Mouse (Mus musculus): ENCODE results near the gene 4930518I15Rik. TPM values are rescaled to one million over a fixed set of nuclear protein-coding genes. Genes with fewer than 3 reads are reported as not detected.

The 4930518I15Rik gene
- total and polyA plus RNA-seq, 2 experiments from 2014 or later, result 3.2 TPM; not detected in 1

DNA sequence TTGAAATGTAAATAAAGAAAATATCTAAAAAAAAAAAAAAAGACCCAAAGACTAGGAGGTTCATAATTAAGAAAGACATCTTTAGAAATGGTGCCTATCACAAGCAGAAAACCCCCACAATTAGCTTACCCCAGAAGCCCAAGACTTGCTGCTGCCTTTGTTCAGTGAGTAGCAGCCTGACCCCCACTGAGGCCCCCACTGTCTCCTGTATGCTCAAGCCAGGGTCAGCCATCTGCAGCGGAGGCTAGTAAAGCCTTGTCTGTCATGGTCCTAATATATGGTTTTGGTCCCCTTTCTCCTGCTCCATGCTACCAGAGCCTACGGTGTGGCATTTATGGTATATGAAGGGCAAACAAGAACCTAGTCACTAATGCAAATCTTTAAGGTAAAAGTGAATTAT lies 43.6 kb upstream of the 4930518I15Rik start:
- no peak overlapping the region for H3K9ac ChIP-seq (replicated peaks; ENCODE audit: low read depth, low read length)
- H3K4me2 ChIP-seq (ENCODE audit: low read depth, low read length), result no peak overlapping the region
- no peak for ATAC-seq (ENCODE audit: insufficient read depth, low read depth)
- no peak for DNase-seq (ENCODE audit: low spot score)
- no peaks in the 10 kb centered on the region for H3K4me1 ChIP-seq (ENCODE audit: control insufficient read depth, insufficient read depth)
- no peak overlapping the region for H3K27ac ChIP-seq (ENCODE audit: low read depth)
- H3K27me3 ChIP-seq (ENCODE audit: control insufficient read depth, insufficient read depth, low read length), result no peaks in the 10 kb centered on the region
- no peak for TF ChIP-seq CTCF (IDR thresholded peaks at IDR 0.05; ENCODE audit: low read depth)
- no peak for TF ChIP-seq EP300 (IDR thresholded peaks at IDR 0.05; ENCODE audit: low read depth)
- no peak overlapping the region for H3K4me3 ChIP-seq (ENCODE audit: low read depth, low read length)
- H3K9me3 ChIP-seq (replicated peaks; ENCODE audit: control insufficient read depth, low read length), result no peaks in the 10 kb centered on the region
- no peaks in the 10 kb centered on the region for H3K36me3 ChIP-seq (replicated peaks; ENCODE audit: control insufficient read depth, insufficient read depth, low read length)
- 88% methylated on average over 2 of the region's 2 CpGs for WGBS

DNA sequence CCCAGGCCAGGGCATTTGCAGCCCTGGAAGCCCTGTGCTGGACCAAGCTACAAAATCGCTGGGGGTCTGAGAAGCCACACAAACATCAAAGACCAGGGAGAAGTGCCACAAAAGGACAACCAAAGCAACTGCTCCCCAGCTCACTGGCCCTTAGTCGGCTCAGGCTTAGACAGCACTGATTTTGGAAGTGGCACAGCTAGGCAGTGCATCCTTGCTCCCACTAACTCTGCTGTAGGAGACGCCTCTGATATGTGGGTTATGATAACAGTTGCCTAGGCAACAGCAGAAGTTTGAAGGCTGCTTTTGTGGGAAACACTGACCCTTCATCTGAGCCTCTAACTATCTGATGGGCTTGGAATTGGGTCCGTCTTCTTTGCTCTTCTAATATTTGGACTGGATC lies 41.4 kb upstream of the 4930518I15Rik start:
- no peak overlapping the region for H3K9ac ChIP-seq (replicated peaks; ENCODE audit: low read depth, low read length)
- H3K27ac ChIP-seq (ENCODE audit: low read depth), result no peak overlapping the region
- H3K4me2 ChIP-seq (ENCODE audit: low read depth, low read length), result no peak overlapping the region
- no peak overlapping the region for H3K4me3 ChIP-seq (ENCODE audit: low read depth, low read length)
- TF ChIP-seq CTCF (IDR thresholded peaks at IDR 0.05; ENCODE audit: low read depth), result no peak
- no peaks in the 10 kb centered on the region for H3K27me3 ChIP-seq (ENCODE audit: control insufficient read depth, insufficient read depth, low read length)
- ATAC-seq (ENCODE audit: insufficient read depth, low read depth), result no peak
- DNase-seq (ENCODE audit: low spot score), result no peak
- WGBS, result 41% methylated on average over 4 of the region's 4 CpGs
- H3K36me3 ChIP-seq (replicated peaks; ENCODE audit: control insufficient read depth, insufficient read depth, low read length), result no peaks in the 10 kb centered on the region
- H3K4me1 ChIP-seq (ENCODE audit: control insufficient read depth, insufficient read depth), result no peaks in the 10 kb centered on the region
- no peaks in the 10 kb centered on the region for H3K9me3 ChIP-seq (replicated peaks; ENCODE audit: control insufficient read depth, low read length)

DNA sequence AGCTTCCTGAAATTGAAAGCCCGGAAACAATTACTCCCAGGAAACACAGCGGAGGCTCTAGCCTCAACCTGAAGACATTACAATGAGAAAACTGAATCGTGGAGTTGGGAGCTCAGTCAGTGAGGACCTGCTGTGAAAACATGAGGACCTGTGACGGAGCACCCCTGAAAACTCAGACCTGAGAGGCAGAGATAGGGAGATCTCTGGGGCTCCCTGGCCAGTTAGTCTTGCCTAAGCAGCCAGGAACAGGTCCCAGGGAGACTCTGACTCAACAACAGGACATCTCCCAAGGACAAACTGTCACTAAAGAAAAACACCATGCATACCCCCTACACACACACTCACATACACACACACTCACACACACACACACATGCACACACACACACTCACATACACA lies 40.6 kb upstream of the 4930518I15Rik start:
- WGBS, result 44% methylated on average over 4 of the region's 4 CpGs
- H3K27ac ChIP-seq (ENCODE audit: low read depth), result no peak overlapping the region
- H3K36me3 ChIP-seq (replicated peaks; ENCODE audit: control insufficient read depth, insufficient read depth, low read length), result no peaks in the 10 kb centered on the region
- H3K4me3 ChIP-seq (ENCODE audit: low read depth, low read length), result no peak overlapping the region
- no peaks in the 10 kb centered on the region for H3K4me1 ChIP-seq (ENCODE audit: control insufficient read depth, insufficient read depth)
- ATAC-seq (ENCODE audit: insufficient read depth, low read depth), result no peak
- H3K9me3 ChIP-seq (replicated peaks; ENCODE audit: control insufficient read depth, low read length), result no peaks in the 10 kb centered on the region
- H3K4me2 ChIP-seq (ENCODE audit: low read depth, low read length), result no peak overlapping the region
- no peak for TF ChIP-seq CTCF (IDR thresholded peaks at IDR 0.05; ENCODE audit: low read depth)
- no peak for TF ChIP-seq EP300 (IDR thresholded peaks at IDR 0.05; ENCODE audit: low read depth)
- no peaks in the 10 kb centered on the region for H3K27me3 ChIP-seq (ENCODE audit: control insufficient read depth, insufficient read depth, low read length)
- H3K9ac ChIP-seq (replicated peaks; ENCODE audit: low read depth, low read length), result no peak overlapping the region
- DNase-seq (ENCODE audit: low spot score), result no peak

DNA sequence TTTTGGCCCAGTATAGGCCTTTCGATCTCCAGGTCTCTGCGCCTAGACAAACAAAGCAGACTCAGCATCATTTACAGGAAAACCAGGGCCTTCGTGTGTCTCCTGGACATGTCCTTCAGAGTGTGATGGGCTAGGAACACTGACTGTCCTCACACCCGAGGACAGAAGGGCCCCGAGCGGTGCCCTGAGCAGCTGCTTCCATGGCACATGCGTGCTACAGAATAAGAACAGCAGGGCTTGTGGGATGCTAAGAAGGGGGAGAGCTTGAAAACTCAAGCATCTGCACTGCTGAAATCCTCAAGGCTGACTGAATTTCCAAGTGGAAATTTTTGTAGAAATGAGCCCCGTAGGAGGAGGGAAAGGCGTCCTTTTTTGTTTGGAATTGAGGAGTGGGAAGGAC lies 39.3 kb upstream of the 4930518I15Rik start:
- WGBS, result 83% methylated on average over 9 of the region's 9 CpGs
- ATAC-seq (ENCODE audit: insufficient read depth, low read depth) (no peak), DNase-seq (ENCODE audit: low spot score) (no peak)
- TF ChIP-seq EP300 (IDR thresholded peaks at IDR 0.05; ENCODE audit: low read depth), result no peak
- no peak for TF ChIP-seq CTCF (IDR thresholded peaks at IDR 0.05; ENCODE audit: low read depth)
- Histone ChIP-seq H3K27ac (ENCODE audit: low read depth) (no peak overlapping the region), H3K9me3 (replicated peaks; ENCODE audit: control insufficient read depth, low read length) (no peaks in the 10 kb centered on the region), H3K36me3 (replicated peaks; ENCODE audit: control insufficient read depth, insufficient read depth, low read length) (no peaks in the 10 kb centered on the region), H3K4me1 (ENCODE audit: control insufficient read depth, insufficient read depth) (no peaks in the 10 kb centered on the region), H3K4me2 (ENCODE audit: low read depth, low read length) (no peak overlapping the region), H3K9ac (replicated peaks; ENCODE audit: low read depth, low read length) (no peak overlapping the region), H3K27me3 (ENCODE audit: control insufficient read depth, insufficient read depth, low read length) (no peaks in the 10 kb centered on the region), H3K4me3 (ENCODE audit: low read depth, low read length) (no peak overlapping the region)

DNA sequence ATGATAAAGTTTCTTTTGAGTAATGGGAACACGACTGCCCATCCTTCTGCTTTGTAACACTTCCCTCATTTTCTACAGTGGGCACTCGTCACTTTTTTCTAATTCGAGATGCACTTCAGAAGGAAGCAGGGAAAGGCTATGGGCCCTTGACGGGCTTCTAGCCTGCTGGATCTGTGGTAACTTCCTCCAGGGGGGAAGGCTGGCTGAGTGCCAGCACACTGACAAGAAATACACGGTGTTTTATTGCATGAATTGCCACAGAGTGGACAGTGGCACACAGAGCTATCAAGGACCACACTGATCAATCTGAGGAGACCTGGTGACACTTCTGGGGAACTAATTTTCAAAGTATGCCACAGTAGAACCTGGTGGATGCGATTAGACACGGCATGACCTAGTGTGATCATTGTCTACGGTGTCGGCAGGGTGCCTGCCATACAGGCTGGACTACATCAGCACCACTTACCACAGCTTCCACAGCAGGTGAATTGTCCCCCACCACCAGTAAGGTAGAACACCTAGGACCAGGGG lies 38.7 kb upstream of the 4930518I15Rik start:
- no peak overlapping the region for H3K4me3 ChIP-seq (ENCODE audit: low read depth, low read length)
- no peak for TF ChIP-seq EP300 (IDR thresholded peaks at IDR 0.05; ENCODE audit: low read depth)
- TF ChIP-seq CTCF (IDR thresholded peaks at IDR 0.05; ENCODE audit: low read depth), result no peak
- no peak overlapping the region for H3K4me2 ChIP-seq (ENCODE audit: low read depth, low read length)
- DNase-seq (ENCODE audit: low spot score) (no peak), ATAC-seq (ENCODE audit: insufficient read depth, low read depth) (no peak)
- no peak overlapping the region for H3K27ac ChIP-seq (ENCODE audit: low read depth)
- no peak overlapping the region for H3K9ac ChIP-seq (replicated peaks; ENCODE audit: low read depth, low read length)
- H3K27me3 ChIP-seq (ENCODE audit: control insufficient read depth, insufficient read depth, low read length), result no peaks in the 10 kb centered on the region
- H3K36me3 ChIP-seq (replicated peaks; ENCODE audit: control insufficient read depth, insufficient read depth, low read length), result no peaks in the 10 kb centered on the region
- WGBS, result 55% methylated on average over 9 of the region's 9 CpGs
- H3K4me1 ChIP-seq (ENCODE audit: control insufficient read depth, insufficient read depth), result no peaks in the 10 kb centered on the region
- no peaks in the 10 kb centered on the region for H3K9me3 ChIP-seq (replicated peaks; ENCODE audit: control insufficient read depth, low read length)

DNA sequence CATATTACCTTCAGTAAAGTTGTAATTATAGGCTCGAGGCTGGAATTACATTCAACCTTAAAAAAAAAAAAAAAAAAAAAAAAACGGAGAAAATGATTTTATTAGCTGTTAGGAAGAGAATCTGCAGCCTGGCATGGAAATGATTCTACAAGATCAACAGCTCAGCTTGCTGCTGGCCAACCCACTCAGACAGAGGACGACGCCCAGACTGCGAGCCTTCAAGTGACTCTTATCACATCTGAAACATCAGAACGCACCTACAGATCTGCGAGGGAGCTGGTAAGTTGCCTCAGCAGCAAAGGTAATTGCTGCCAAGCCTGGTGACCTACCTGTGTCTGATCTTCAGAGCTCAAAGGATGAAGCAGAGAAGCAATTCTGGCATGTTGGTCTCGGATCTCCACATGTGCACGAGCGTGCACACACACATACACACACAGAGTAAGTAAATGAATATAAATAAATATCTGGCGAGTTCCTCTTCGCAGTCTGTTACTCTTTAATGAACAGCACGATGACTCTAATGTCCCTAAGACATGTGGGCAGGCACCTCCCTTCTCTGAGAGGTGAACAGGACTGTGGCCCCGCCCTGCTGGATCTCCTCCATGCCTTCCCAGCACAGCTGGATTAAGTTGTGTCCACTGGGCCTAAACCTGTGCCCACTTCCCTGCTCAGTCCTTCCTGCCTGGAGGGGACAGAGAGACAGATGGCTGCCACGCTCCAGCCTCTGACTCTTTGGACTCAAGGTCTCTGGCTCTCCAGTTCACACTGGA lies 36.9 kb upstream of the 4930518I15Rik start:
- Histone ChIP-seq H3K9ac (replicated peaks; ENCODE audit: low read depth, low read length) (no peak overlapping the region), H3K27me3 (ENCODE audit: control insufficient read depth, insufficient read depth, low read length) (no peaks in the 10 kb centered on the region), H3K4me3 (ENCODE audit: low read depth, low read length) (no peak overlapping the region), H3K27ac (ENCODE audit: low read depth) (no peak overlapping the region), H3K36me3 (replicated peaks; ENCODE audit: control insufficient read depth, insufficient read depth, low read length) (no peaks in the 10 kb centered on the region), H3K9me3 (replicated peaks; ENCODE audit: control insufficient read depth, low read length) (no peaks in the 10 kb centered on the region), H3K4me2 (ENCODE audit: low read depth, low read length) (no peak overlapping the region), H3K4me1 (ENCODE audit: control insufficient read depth, insufficient read depth) (no peaks in the 10 kb centered on the region)
- ATAC-seq (ENCODE audit: insufficient read depth, low read depth), result no peak
- WGBS, result 68% methylated on average over 15 of the region's 15 CpGs
- no peak for DNase-seq (ENCODE audit: low spot score)
- TF ChIP-seq EP300 (IDR thresholded peaks at IDR 0.05; ENCODE audit: low read depth) (no peak), CTCF (IDR thresholded peaks at IDR 0.05; ENCODE audit: low read depth) (no peak)

Measured in heart, postnatal 0 days (tissue).